Mouse (Mus musculus): ENCODE measurements around the gene Tmem245.
A peak's percentile ranks its signal among the peaks of the same experiment; 100 is the strongest.
"Not testable (repeated sequence)": the region's sequence is repeated elsewhere in the genome, so short reads cannot be mapped to it uniquely, and the experiment has no call there.

Gene Tmem245

GRCm38 (mm10) chr4:56926971-56927370 lies 20.3 kb downstream of the Tmem245 start:
- DNase-seq (ENCODE audit: low spot score) = no peak

GRCm38 (mm10) chr4:56922229-56922628 lies 25.0 kb downstream of the Tmem245 start:
- no peak for DNase-seq (ENCODE audit: low spot score)

DNA sequence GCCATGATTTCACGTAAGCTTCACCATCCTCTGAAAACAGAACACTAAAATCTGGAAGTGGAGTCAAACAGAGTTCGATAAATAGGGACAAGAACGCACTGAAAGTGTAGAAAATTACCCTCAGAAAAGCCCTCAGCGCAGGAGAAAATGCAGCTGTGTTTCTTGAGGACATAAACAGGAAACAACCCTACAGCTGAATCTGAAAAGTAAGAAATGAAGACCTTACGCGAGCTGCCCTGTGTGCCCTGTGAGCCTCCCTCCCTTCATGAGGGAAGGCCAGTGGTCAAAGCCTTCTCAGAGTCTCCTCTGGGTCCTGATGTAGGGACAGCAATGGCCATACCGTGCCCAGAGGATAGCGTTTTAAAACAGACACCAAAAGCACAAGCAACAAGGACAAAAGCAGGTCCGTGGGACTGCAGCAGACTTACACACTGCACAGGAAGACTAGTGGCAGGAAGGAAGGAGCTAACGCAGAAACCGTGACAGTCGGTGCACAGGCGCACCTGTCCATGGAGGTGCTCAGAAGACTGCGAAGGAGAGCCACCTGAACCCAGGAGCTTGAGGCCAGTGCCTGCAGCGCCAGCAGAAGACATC lies 31.4 kb downstream of the Tmem245 start:
- DNase-seq (ENCODE audit: low spot score) = no peak

- no peak for DNase-seq (ENCODE audit: low spot score)
Measured at GRCm38 (mm10) chr4:56914761-56915160, 32.5 kb downstream of the Tmem245 start.

DNA sequence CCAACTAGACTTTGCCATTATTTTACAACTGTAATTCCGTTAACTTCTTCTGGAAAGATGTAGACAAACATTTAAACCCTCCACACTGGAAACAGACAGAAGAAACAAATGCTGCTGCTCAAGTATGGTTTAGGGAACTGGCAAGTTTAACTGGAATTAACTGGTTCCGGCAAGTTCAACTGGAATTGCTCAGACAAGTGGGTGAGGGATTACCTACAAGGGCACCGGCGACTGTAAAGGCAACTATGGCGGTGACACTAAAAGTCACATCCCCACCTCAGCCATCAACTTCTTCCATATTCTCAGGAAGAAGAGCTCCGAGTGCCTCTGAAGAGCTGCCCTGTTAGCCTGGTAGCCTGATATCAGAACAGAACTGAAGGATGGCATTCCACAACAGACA lies 32.9 kb downstream of the Tmem245 start:
- DNase-seq (ENCODE audit: low spot score) = no peak

DNA sequence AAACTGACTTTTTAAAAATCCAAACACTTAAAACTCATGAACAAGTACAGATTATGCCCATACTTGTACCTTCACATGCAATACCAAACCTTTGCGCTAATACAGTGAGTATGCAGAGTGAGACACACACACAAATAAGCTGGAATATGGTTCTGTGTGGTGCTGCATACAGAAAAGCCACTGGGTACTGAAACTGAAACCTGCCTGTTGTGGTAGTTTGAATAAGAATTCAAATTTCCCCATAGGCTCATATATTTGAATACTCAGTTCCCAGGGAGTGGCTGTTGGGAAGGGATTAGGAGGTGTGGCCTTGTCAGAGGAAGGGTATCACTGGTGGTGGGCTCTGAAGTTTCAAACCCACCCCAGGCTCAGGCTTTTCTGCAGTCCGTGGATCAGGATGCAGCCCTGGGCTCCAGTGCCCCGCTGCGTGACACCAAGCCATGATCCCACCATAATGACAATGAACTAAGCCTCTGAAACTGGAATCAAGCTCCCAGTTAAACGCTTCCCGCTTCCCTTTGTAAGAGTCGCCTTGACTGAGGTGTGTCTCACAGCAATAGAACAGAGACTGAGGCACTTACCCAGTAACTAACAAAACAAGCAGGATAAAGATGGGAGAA lies 34.7 kb downstream of the Tmem245 start:
- no peak for DNase-seq (ENCODE audit: low spot score)

DNA sequence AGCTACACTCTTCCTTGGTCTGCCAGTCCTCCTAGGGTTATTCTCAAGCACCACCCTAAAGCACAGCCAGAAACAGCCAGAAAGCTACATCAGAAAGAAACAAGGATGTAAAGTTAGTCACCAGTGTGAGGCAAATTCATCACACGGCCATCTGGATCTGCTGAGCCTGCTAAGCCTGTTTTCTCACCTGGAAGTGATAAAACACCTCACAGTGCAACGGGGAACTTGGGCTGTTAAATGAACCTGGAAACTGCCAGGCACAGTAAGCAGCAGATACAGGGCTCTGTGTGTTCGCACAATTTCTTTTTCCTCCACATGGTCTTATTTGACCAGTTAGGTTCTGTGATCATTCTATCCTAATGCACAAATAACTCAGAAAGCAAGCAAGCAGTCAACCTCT lies 37.7 kb downstream of the Tmem245 start:
- no peak for DNase-seq (ENCODE audit: low spot score)

GRCm38 (mm10) chr4:56907671-56908070 lies 39.6 kb downstream of the Tmem245 start:
- no peak for DNase-seq (ENCODE audit: low spot score)

DNA sequence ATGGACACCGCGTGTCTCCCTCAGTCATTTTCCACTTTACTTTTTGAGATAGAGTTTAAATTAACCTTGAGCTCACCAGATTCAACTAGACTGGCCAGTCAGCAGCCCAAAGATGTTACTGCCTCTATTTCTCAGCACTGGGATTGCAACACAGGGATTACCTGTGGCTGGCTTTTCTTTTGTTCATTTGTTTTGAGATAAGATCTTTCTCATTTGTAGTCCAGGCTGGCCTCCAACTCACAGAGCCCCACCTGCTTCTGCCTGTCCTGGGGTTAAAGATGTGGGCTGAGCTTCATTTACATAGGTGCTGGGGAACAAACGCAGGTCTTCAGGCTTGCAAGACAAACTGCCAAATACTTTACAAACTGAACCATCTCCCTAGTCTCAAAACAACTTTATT lies 40.3 kb downstream of the Tmem245 start:
- no peak for DNase-seq (ENCODE audit: low spot score)

DNA sequence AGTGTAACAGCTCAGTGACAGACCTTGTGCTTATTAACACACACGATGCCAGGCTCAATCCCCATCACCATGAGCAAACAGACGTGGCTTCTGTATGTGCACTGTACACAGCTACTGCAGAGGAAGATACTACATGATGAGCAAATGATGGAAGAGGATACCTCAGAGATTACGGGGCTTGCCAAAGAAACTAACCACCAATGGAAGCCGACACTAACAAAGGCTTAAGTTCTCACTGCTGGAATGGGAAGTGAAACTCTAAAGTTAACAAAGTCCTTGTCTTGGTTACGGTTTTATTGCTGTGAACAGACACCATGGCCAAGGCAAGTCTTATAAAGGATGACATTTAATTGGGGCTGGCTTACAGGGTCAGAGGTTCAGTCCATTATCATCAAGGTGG lies 41.7 kb downstream of the Tmem245 start:
- no peak for DNase-seq (ENCODE audit: low spot score)

GRCm38 (mm10) chr4:56901671-56902070 lies 45.6 kb downstream of the Tmem245 start:
- no peak for DNase-seq (ENCODE audit: low spot score)

- no peak for DNase-seq (ENCODE audit: low spot score)
Measured at GRCm38 (mm10) chr4:56899216-56899615, 48.0 kb downstream of the Tmem245 start.

DNA sequence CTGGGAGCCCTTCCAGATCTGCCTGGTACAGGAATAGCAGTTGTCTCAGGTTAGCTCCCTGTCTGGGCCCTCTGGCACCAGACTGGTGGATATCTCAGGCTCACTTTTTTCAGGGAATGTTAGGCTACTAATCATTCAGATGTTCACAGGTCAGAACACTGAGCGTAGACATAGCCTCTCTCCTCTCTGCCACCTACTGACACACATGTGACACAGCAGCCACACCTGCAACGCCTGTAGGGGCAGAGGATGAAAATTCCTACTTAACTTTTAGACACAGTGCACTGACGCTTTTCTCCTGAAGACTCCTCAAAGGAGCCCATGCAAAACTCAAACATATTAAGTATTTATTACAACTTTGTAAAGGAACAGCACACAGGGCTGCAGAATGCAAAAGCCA lies 49.7 kb downstream of the Tmem245 start:
- DNase-seq (ENCODE audit: low spot score) = no peak

DNA sequence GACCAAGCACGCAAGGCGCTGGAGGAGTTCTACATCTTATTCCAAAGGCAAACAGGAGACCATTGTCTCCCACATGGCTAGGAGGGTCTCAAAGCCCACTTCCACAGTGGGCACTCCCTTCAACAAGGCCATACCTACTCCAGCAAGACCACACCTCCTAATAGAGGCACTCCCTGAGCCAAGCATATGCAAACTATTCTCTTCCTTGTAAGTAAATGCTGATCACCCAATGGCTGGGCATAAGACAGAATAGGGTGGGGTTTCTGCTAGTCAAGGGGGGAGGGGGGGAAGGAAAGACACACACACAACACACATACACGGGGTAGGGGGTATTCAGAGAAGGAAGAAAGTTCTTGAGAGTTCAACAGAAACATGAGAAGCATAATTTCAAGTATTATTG lies 53.0 kb downstream of the Tmem245 start:
- DNase-seq (ENCODE audit: low spot score) = no peak

- DNase-seq (ENCODE audit: low spot score) = no peak
Measured at GRCm38 (mm10) chr4:56892501-56893115, 54.6 kb downstream of the Tmem245 start.

GRCm38 (mm10) chr4:56888483-56888882 lies 58.8 kb downstream of the Tmem245 start:
- DNase-seq (ENCODE audit: low spot score) = no peak

- no peak for DNase-seq (ENCODE audit: low spot score)
Measured at GRCm38 (mm10) chr4:56886286-56886979, 60.8 kb downstream of the Tmem245 start.

DNA sequence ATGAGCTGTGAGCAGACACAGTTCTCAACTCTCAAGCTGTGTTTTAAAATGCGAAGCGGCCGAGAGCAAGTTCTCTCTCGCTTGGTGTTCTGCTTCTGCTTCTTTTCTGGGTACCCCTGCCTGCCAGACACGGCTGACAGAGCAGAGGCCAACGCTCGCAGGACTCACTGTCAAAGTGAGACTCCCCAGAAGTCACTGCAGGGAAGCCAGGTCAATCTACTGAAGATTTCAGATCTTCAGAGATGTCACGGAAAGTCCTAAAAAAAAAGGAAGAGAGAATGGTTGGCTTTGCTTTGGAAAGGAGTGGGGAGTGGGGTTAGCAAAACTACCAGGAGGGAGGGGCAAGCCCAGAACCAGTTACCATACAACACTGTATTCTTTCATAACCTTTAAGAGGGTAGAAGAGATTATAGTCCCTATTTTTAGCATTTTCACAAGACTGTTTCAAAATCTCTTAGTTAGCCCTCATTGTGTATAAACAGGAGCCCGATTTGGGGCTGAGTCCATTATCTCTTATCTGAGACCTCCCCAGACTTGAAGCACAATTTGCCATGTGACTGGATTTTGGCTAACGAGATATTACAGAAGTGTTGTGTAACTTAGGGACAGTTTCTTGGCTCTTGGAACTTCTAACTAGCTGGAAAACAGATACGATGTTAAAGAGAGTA lies 67.1 kb downstream of the Tmem245 start:
- no peak for DNase-seq (ENCODE audit: low spot score)

DNA sequence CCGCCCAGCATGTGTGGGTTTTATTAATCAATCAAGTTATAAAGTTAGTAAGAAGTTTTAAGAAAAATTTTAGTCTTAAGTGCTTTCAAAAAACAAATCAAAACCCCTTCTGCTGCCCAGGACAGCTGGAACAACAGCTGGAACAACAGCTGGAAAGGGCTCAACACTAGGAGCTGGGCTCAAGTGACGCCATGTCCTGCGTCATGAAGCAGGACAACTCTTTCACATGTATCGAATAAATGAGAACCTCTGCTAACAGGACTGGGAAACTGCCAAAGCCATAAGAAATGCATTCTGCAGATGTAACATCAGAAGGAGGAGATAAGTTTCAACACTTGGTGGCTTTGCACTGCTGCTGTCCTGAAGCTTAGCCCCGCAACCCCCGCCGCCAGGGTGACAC lies 68.3 kb downstream of the Tmem245 start:
- no peak for DNase-seq (ENCODE audit: low spot score)

- not testable (repeated sequence) for DNase-seq (ENCODE audit: low spot score)
Measured at GRCm38 (mm10) chr4:56870541-56870940, 76.7 kb downstream of the Tmem245 start.

DNA sequence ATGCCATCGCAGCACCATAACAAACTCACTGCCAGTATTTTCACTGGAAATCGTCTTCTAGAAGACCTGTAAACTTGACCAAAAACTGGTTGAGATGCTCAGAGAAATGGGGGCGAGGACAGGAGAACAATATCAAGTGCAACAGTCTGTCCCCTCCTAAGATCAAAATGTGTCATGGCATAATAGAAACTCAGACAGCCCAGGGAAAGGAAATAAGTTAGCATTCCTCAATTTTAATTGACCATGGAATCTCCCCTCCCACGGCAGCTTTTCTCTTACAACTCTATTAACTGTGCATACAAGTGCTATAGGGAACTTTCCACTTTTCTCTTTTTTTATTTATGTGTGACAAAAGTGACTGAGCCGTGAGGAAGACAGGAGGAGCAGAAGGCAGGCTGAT lies 79.5 kb downstream of the Tmem245 start:
- DNase-seq (ENCODE audit: low spot score) = no peak

GRCm38 (mm10) chr4:56865971-56866370 lies 81.3 kb downstream of the Tmem245 start:
- peak; percentile 34 for DNase-seq (ENCODE audit: low spot score)
